Mouse (Mus musculus): ENCODE measurements around the gene Ywhae. TPM values are rescaled to one million over a fixed set of nuclear protein-coding genes. Genes with fewer than 3 reads are reported as not detected.

Gene Ywhae
- total RNA-seq, 2 experiments from 2014 or later: 545 to 577 TPM

DNA sequence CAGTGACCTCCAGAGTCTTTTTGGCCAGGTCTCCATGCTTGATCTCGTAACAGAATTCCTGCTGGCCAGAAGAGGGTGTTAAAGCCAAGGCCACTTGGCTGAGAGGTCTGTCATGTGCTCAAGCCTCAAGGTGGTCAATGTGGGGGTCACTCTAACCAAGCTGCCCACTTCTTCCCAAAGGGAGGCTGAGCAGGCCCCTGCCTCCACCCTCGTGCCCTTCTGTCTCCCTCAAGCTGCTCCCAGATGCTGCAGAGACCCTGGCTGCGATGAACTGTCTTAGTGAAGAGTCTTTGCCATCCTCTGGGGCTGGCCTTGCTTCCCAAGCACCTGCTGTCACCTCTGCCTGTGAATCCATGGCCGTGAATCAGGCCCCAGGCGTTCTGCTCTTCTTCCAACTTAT, 39.9 kb downstream of the Ywhae start:
- no peak for TF ChIP-seq CTCF (IDR thresholded peaks at IDR 0.05)
- Histone ChIP-seq H3K4me3 (no peak overlapping the region), H3K27ac (no peak overlapping the region)
- no peak for DNase-seq
- intact Hi-C loops (cut with DNase I): loop anchor here (10.0 kb wide), 1 partner anchor 642 kb away; no protein-coding TSS in a partner anchor

DNA sequence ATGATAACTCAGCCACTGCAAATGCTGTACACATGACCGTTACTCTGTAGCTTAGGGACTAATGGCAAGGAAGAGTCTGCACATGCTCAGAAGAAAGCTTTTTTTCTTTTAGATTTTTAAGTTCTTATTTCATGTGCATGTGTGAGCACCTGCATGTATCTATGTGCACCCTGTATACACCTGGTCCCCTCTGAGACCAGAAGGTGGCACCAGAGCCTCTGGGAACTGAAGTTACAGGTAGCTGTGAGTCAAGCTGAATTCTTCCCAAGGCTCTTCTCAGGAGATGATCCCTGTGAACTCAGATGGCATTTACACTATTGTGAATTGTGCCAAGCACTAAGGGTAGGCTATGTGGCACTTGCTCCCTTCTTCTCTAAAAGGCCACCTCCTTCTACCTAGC, 43.2 kb downstream of the Ywhae start:
- TF ChIP-seq CTCF (IDR thresholded peaks at IDR 0.05): peak; percentile 1; the same call in 1 of the 2 replicates
- H3K27ac ChIP-seq: no peak overlapping the region
- intact Hi-C loops (cut with DNase I): loop anchor here (10.0 kb wide), 1 partner anchor 639 kb away; no protein-coding TSS in a partner anchor

DNA sequence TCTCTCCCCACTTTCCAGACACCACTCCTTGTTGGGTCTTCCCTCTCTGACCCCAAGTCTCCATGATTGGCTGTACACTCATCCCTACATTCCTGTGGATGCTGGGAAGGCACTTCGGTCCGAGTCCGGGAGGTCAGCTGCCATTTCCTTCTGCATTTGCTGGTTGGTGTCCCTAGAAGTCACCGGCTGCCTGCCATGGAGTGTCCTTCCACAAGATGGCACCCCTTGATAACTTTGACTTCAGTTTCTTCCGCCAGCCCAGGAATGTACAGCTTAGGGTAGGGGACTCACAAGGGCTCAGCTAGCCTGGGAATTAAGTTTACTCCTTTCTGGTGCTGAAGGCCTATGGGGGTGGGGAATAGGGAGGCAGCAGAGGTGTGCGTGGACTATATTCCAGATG, 49.2 kb downstream of the Ywhae start:
- DNase-seq: peak; percentile 69
- no peak overlapping the region for H3K4me3 ChIP-seq
- peak; percentile 91 for TF ChIP-seq CTCF (IDR thresholded peaks at IDR 0.05)
- no peak overlapping the region for H3K27ac ChIP-seq
- intact Hi-C loops (cut with DNase I): loop anchor here (1.0 to 5.0 kb wide), 3 partner anchors 130 to 385 kb away; no protein-coding TSS in a partner anchor

More for the DNA sequence above, 43.2 kb downstream of the Ywhae start:
- DNase-seq: no peak
- no peak overlapping the region for H3K4me3 ChIP-seq

DNA sequence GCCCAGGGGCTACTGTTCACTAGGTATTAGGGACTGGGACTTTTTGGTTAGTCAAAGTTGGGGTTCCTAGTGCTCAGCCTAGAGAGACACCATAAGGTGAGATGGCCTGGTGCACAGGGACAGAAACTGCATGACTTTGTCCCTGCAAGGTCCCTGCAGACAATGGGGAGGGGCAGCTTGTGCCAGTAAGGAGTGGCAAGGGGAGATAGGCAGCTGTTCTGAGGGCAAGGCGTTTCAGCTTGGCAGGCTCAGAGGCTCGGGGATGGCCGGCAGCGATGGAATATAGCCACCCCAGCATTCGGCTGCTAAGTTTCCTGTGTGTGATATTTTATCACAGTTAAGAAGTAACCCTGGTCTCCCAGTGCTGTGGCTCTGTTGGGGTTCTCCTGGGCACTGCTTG, 51.1 kb downstream of the Ywhae start:
- Histone ChIP-seq H3K4me3 (no peak overlapping the region), H3K27ac (no peak overlapping the region)
- TF ChIP-seq CTCF (IDR thresholded peaks at IDR 0.05): no peak
- DNase-seq: no peak
- intact Hi-C loops (cut with DNase I): loop anchor here (5.0 kb wide), 2 partner anchors 129 to 384 kb away; no protein-coding TSS in a partner anchor

DNA sequence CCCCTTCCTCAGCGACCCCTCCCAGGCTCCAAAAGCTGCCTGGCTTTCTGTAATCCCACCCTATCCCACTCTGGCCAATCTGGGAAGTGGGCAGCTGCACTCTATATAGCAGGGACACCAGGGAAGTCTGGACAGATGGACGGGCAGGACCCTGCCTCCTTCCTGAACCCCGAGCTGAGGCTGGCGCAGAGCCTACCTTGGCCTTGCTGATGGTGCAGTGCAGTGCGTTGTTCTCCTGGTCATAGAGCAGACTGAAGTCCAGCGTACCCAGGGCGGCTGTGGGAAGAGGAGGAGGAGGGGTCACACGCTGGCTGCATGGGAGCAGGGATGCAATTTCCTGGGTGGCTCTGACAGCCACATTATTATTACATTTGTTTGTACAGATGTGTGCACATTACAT, 53.2 kb downstream of the Ywhae start:
- TF ChIP-seq CTCF (IDR thresholded peaks at IDR 0.05): no peak
- Histone ChIP-seq H3K4me3 (no peak overlapping the region), H3K27ac (no peak overlapping the region)
- DNase-seq: no peak
- intact Hi-C loops (cut with DNase I): no loop called here

DNA sequence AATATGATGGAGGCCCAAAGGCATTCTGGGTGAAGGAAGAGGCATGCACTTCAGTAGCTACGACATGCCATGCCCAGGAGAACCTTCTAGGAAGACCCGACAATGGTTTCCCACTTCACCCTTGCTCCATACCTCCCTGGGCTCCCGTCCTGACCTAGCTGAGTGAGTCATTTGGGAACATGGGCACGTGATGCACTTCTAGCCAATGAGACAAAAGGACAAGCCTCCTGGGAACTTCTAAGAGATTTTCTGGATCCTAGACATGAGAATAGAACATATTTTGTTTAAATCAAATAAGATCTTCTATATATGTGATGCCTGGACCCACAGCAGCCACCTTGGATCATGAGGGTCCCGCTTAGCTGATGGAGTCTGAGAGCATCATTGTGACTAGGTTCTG, 59.9 kb downstream of the Ywhae start:
- Histone ChIP-seq H3K27ac (no peak overlapping the region), H3K4me3 (no peak overlapping the region)
- DNase-seq: no peak
- intact Hi-C loops (cut with DNase I): no loop called here
- TF ChIP-seq CTCF (IDR thresholded peaks at IDR 0.05): no peak

DNA sequence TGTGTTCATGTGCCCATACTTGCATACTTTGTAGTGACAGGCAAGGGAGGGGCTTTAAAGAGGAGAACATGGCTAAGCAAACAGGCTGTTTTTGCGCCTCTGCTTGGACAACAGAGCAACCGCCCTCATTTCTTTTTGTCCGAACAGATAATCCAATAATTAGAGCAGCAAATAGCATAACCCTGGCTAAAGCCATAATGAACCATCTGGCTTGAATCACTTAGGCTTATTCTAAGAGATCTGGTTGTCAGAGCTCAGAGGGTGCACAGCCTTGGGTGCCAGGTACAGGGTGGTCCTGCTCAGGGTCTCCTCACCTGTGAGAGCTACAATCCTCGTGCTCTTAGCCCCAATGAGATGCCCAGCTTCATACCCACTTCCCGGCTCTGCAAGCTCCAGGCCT, 60.7 kb downstream of the Ywhae start:
- DNase-seq: no peak
- H3K4me3 ChIP-seq: no peak overlapping the region
- no peak overlapping the region for H3K27ac ChIP-seq
- intact Hi-C loops (cut with DNase I): no loop called here
- no peak for TF ChIP-seq CTCF (IDR thresholded peaks at IDR 0.05)

DNA sequence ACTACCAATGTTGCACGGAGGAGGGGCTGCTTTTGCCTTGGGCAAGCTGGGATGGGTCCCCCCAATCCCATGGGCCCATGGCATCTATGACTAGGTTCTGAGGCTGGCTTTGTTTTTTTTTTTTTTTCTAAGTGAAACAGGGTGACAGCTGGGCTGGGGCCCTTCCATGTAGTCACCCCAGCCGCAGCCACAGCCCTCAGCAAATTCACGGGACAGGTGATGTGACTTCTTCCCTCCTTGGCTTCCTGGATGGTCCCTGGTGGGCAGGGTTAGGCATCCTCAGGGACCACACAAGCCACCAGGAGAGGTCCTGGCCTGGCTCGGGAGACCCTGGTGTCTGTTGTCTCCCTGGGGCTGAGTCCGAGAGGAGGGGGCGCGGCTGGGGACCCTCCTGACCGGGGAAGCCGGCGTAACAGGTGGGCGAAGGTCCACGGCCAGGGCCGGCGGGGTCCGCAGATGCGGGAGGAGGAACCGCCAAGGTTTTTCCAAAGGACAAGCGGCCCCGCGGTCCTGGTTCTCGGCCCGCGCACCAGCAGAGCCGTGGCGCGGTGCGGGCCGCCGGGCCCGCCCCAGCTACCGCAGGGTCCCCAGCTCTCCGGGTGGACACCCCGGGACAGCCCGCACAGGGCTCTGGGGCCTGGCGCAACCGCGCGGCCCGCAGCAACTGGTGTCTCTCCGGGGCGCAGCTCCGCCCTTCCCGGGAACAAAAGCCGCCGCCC, 62.1 kb downstream of the Ywhae start:
- DNase-seq: peak; percentile 37
- peak overlapping the region; percentile 63 for H3K27ac ChIP-seq
- TF ChIP-seq CTCF (IDR thresholded peaks at IDR 0.05): no peak
- peak overlapping the region; percentile 75 for H3K4me3 ChIP-seq
- intact Hi-C loops (cut with DNase I): no loop called here

DNA sequence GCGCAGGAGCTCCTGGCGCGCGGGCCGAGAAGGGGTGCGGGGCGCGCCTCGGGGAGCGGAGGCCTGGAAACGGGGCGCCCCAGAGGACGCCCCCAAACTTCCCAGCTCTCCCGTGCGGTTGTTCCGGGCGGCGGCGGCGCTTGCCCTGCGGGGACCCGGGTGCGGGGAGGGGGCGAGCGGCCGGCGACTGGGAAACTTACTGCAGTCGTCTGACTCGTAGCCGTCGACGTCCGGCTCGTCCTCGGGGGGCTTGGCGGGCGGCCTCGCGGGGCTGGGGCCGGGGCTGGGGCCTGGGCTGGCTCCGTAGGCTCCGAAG, 62.6 kb downstream of the Ywhae start:
- no peak for DNase-seq
- peak overlapping the region; percentile 63 for H3K27ac ChIP-seq
- TF ChIP-seq CTCF (IDR thresholded peaks at IDR 0.05): no peak
- intact Hi-C loops (cut with DNase I): no loop called here
- H3K4me3 ChIP-seq: peak overlapping the region; percentile 75

DNA sequence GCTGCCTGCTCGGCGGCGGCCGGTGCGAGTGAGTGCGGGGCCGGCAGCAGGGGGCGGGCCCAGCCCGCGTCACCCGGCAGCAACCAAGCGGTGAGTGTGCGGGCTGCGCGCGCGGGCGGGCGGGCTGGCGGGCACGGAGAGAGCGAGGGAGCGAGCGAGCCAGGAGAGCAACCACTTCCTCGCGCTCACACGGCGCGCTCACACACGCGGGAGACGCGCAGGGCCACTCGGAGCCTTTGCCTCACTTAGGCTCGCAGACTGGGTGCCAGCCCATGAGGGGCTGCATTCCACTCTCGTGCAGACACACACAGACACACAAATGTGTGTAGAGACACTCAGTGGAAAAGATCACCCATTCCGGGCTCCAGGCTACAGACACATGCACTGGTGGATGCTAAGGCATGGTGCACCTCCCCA, 63.4 kb downstream of the Ywhae start, which contains the start of gene Doc2b:
Gene Doc2b, minus strand, starts transcription at position 21 of the 417 bp plus-strand sequence.
- TF ChIP-seq CTCF (IDR thresholded peaks at IDR 0.05): no peak
- Histone ChIP-seq H3K4me3 (peak within 1 kb of the TSS; percentile 75), H3K27ac (peak within 1 kb of the TSS; percentile 68)
- intact Hi-C loops (cut with DNase I): no loop called here
- DNase-seq: peak; percentile 45

DNA sequence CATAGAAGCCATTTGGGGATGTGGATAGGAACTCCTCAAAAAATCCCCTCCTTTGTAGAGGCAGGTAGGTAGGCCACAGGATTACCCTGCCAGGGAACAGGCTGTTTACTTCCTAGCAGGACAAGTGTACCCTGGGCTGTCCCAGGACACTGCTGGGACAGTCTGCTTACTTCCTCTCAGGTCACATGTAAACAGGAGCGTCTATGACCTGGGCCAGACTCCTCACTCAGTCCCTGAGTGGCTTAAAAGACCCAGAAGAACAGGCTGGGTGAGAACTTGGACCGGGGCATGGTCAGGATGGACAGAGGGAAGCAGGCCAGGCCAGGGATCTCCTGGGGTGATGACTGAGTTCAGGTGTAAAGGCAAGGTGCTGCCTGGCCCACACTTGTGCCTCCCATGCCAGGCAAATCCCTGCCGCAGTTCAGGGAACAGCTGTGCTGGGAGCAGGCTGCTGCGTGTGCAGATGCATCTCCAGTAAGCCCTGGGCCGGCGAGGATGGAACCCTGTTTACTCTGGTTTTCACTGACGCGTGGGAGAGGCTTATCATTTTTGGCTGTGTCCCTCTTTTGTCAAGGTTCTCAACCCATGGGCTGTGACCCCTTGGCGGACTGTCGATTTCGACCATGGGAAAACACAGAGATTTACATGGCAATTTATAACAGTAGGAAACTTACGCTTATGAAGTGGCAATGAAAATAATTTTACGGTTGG, 64.0 kb downstream of the Ywhae start:
- no peak for TF ChIP-seq CTCF (IDR thresholded peaks at IDR 0.05)
- intact Hi-C loops (cut with DNase I): no loop called here
- Histone ChIP-seq H3K4me3 (peak overlapping the region; percentile 75), H3K27ac (peak overlapping the region; percentile 68)
- no peak for DNase-seq

DNA sequence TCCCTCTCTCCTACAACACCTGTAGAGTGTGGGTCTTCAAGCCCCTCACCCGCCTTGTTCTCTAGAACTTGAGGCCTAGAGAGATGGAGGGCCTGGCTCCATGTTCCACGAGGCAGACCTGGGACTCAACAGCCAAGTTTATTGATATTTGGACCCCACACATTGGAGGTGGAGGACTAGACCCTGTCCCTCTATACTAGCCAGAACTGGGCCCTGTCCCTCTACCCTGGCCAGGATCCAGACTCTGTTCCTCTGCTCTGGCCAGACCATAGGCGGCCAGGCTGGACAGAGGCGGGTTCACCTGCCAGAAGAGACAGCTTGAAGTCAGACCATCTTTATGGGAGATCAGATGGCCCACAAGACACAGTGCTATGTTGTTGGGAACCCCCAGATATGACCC, 68.7 kb downstream of the Ywhae start:
- no peak overlapping the region for H3K27ac ChIP-seq
- H3K4me3 ChIP-seq: no peak overlapping the region
- DNase-seq: no peak
- intact Hi-C loops (cut with DNase I): no loop called here
- TF ChIP-seq CTCF (IDR thresholded peaks at IDR 0.05): no peak

DNA sequence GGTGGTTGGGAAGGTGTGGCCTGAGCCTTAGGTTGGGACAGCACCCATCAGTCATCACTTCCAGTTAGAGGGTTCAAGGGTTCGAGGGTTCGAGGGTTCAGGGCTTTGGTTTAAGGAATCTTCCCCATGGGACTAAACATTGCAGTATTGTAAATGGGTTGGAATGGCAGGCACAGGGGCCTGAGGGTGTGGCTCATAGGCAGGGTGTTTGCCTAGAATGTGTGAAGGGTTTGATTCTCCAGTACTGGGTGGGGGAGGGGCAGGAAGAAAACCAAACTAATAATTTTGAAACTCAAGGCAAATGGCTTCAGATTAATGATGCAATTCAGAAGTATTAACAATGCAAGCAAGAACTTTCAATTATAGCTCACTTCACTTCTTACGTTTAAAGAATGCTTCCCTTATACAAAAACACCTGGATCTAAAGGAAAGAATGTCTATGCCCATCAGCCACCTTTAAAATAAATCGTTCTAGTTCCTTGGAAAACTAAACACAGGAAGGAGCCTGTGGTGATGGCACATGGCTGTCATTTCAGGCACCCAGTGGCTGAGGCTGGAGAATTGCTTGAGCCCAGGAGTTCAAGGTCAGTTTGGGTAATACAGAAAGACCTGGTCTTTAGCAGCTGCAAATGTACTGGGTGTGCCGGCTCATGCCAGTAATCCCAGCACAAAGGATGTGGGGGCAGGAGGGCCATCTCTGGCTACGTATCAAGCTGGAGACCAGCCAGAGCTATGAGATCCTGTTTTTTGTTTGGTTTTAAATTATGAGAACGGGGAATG, 69.3 kb downstream of the Ywhae start:
- DNase-seq: no peak
- no peak overlapping the region for H3K27ac ChIP-seq
- TF ChIP-seq CTCF (IDR thresholded peaks at IDR 0.05): no peak
- no peak overlapping the region for H3K4me3 ChIP-seq
- intact Hi-C loops (cut with DNase I): no loop called here

All from gastrocnemius, adult 2 months (tissue).